Mouse (Mus musculus) forebrain, postnatal 0 days (tissue): ENCODE data around the gene Serpinb1b. TPM values are rescaled to one million over a fixed set of nuclear protein-coding genes. Genes with fewer than 3 reads are reported as not detected.
A peak's percentile ranks its signal among the peaks of the same experiment; 100 is the strongest.

Source experiments
- ATAC-seq: fragments of 200-750 bp; cut with Nextera tagmentation; 2 replicates; pipeline ENCODE4 v1.8.0; 2017; ENCODE audit warnings: mild to moderate bottlenecking, moderate library complexity
- DNase-seq: peaks from one replicate; pipeline ENCODE4 v3.0.0-alpha.2; 2015
- H3K27ac ChIP-seq: fragments of 300-500 bp; sonication (generic); 2 replicates; pipeline ENCODE4 v1.5.1; 2014; ENCODE audit warnings: low read depth, mild to moderate bottlenecking, antibody characterized with exemption, low read length, moderate library complexity, mixed read lengths
- H3K27me3 ChIP-seq: fragments of 300-500 bp; sonication (generic); 2 replicates; pipeline ENCODE4 v1.6.1; 2014; ENCODE audit warnings: mild to moderate bottlenecking, low read length, mixed read lengths; ENCODE audit not compliant: insufficient read depth
- H3K36me3 ChIP-seq: fragments of 300-500 bp; sonication (generic); 2 replicates; pipeline ENCODE4 v1.6.1; 2014; ENCODE audit warnings: mild to moderate bottlenecking, moderate library complexity; ENCODE audit not compliant: insufficient read depth
- H3K4me1 ChIP-seq: fragments of 300-500 bp; sonication (generic); 2 replicates; pipeline ENCODE4 v1.6.1; 2014; ENCODE audit warnings: antibody characterized with exemption; ENCODE audit not compliant: insufficient read depth
- H3K4me2 ChIP-seq: fragments of 300-500 bp; sonication (generic); 2 replicates; pipeline ENCODE4 v1.6.1; 2014; ENCODE audit warnings: low read depth, mild to moderate bottlenecking, moderate library complexity
- H3K4me3 ChIP-seq: fragments of 300-500 bp; sonication (generic); 2 replicates; pipeline ENCODE4 v1.5.1; 2014; ENCODE audit warnings: low read depth, low read length, mixed read lengths
- H3K9ac ChIP-seq: fragments of 300-500 bp; sonication (generic); 2 replicates; pipeline ENCODE4 v1.6.1; 2014; ENCODE audit warnings: mild to moderate bottlenecking
- H3K9me3 ChIP-seq: fragments of 300-500 bp; sonication (generic); 2 replicates; pipeline ENCODE4 v1.6.1; 2016; ENCODE audit warnings: low read length
- CTCF ChIP-seq: sonication (generic); IDR thresholded peaks from 2 replicates; pipeline ENCODE4 v1.5.1; 2016; ENCODE audit warnings: antibody characterized with exemption, control low read depth, low read depth
- WGBS: fragments of 180-500 bp; shearing (Covaris S2); extraction: QIAGEN DNeasy Blood & Tissue Kit; methylation state at CpG from one replicate; pipeline ENCODE4 v1.1.7; 2014; 5-methylcytosine and 5-hydroxymethylcytosine counted together
- polyA plus RNA-seq: library from polyadenylated mRNA; unstranded; fragments of >200 nt; fragmentation: Nextera tagmentation; extraction: Ambion mirVana; gene quantifications from 2 replicates; pipeline ENCODE4 v1.2.1, GENCODE M21; 2015
- total RNA-seq: library from RNA; depleted of rRNA; stranded (reverse); fragments of >200 nt; gene quantifications from 2 replicates; pipeline ENCODE4 v1.2.3, GENCODE M21; 2014

Serpinb1b gene
- total and polyA plus RNA-seq, 2 experiments from 2014 or later: 0.95 to 3.5 TPM

GRCm38 (mm10) chr13:33077026-33077685 is 1.2 kb upstream of the Serpinb1b start:
- no peak overlapping the region for H3K4me2 ChIP-seq
- no peak overlapping the region for H3K27ac ChIP-seq
- H3K4me3 ChIP-seq: no peak overlapping the region
- no peaks in the 10 kb centered on the region for H3K9me3 ChIP-seq
- WGBS: 95% methylated on average over 10 of the region's 10 CpGs
- H3K4me1 ChIP-seq: no peaks in the 10 kb centered on the region
- H3K36me3 ChIP-seq: no peaks in the 10 kb centered on the region
- no peak for ATAC-seq
- no peak overlapping the region for H3K9ac ChIP-seq
- no peak for TF ChIP-seq CTCF
- H3K27me3 ChIP-seq: no peaks in the 10 kb centered on the region
- DNase-seq: no peak

GRCm38 (mm10) chr13:33079391-33079790 is 1.0 kb downstream of the Serpinb1b start:
- Histone ChIP-seq H3K36me3 (no peaks in the 10 kb centered on the region), H3K9me3 (no peaks in the 10 kb centered on the region), H3K27me3 (no peaks in the 10 kb centered on the region), H3K9ac (no peak overlapping the region), H3K4me3 (no peak overlapping the region), H3K4me1 (0 out of 2 replicates have a peak, but pooled peaks cover under 1% of the 10 kb centered on the region), H3K27ac (no peak overlapping the region), H3K4me2 (no peak overlapping the region)
- peak; percentile 46; the same call in 1 of the 2 replicates for ATAC-seq
- no peak for DNase-seq
- TF ChIP-seq CTCF: peak; percentile 56
- WGBS: 27% methylated on average over 6 of the region's 6 CpGs

GRCm38 (mm10) chr13:33080356-33080755 is 2.0 kb downstream of the Serpinb1b start:
- H3K4me3 ChIP-seq: no peak overlapping the region
- no peaks in the 10 kb centered on the region for H3K9me3 ChIP-seq
- H3K4me1 ChIP-seq: peaks cover 10% of the 10 kb centered on the region
- DNase-seq (no peak), ATAC-seq (no peak)
- no peak overlapping the region for H3K4me2 ChIP-seq
- WGBS: 17% methylated on average over 3 of the region's 3 CpGs
- H3K9ac ChIP-seq: no peak overlapping the region
- H3K27ac ChIP-seq: no peak overlapping the region
- peak; percentile 26 for TF ChIP-seq CTCF
- no peaks in the 10 kb centered on the region for H3K27me3 ChIP-seq
- no peaks in the 10 kb centered on the region for H3K36me3 ChIP-seq

- TF ChIP-seq CTCF: no peak
- Histone ChIP-seq H3K27ac (no peak overlapping the region), H3K9me3 (no peaks in the 10 kb centered on the region), H3K9ac (no peak overlapping the region), H3K4me3 (no peak overlapping the region), H3K27me3 (no peaks in the 10 kb centered on the region), H3K36me3 (no peaks in the 10 kb centered on the region), H3K4me1 (peaks cover 12% of the 10 kb centered on the region), H3K4me2 (no peak overlapping the region)
- 70% methylated on average over 2 of the region's 2 CpGs for WGBS
- DNase-seq (no peak), ATAC-seq (no peak)
Observed at GRCm38 (mm10) chr13:33083834-33084233, 5.5 kb downstream of the Serpinb1b start.

- no peak overlapping the region for H3K9ac ChIP-seq
- H3K4me1 ChIP-seq: peaks cover 12% of the 10 kb centered on the region
- no peaks in the 10 kb centered on the region for H3K27me3 ChIP-seq
- H3K4me2 ChIP-seq: peak overlapping the region; percentile 23
- H3K27ac ChIP-seq: peak overlapping the region; percentile 80
- no peak overlapping the region for H3K4me3 ChIP-seq
- no peaks in the 10 kb centered on the region for H3K9me3 ChIP-seq
- no peaks in the 10 kb centered on the region for H3K36me3 ChIP-seq
- ATAC-seq: peak; percentile 68
- peak; percentile 16 for DNase-seq
- 37% methylated on average over 5 of the region's 5 CpGs for WGBS
- no peak for TF ChIP-seq CTCF
Observed at GRCm38 (mm10) chr13:33084975-33085694, 6.8 kb downstream of the Serpinb1b start.

- H3K4me2 ChIP-seq: peak overlapping the region; percentile 23; the same call in 1 of the 2 replicates
- H3K9me3 ChIP-seq: no peaks in the 10 kb centered on the region
- no peaks in the 10 kb centered on the region for H3K27me3 ChIP-seq
- TF ChIP-seq CTCF: no peak
- DNase-seq (peak; percentile 82), ATAC-seq (peak; percentile 95)
- no peaks in the 10 kb centered on the region for H3K36me3 ChIP-seq
- no peak overlapping the region for H3K4me3 ChIP-seq
- H3K4me1 ChIP-seq: peaks cover 12% of the 10 kb centered on the region
- no peak overlapping the region for H3K9ac ChIP-seq
- peak overlapping the region; percentile 80 for H3K27ac ChIP-seq
Observed at GRCm38 (mm10) chr13:33085695-33086432, 7.5 kb downstream of the Serpinb1b start.
